In genomic region chr19:29031788-29032187, GRCm38 (mm10) we compare ENCODE assay signal across 23 mouse cellular contexts.
"Had no signal": no experiment of that assay in that cellular context is flagged by ENCODE, and none has a peak within 500 bp of the region (broad histone marks: within the 10 kb centered on the region; RNA-seq: fewer than 3 reads in every experiment).

No protein-coding gene starts in this region.

- H3K4me1 ChIP-seq: heart, embryonic 12.5 days; hindbrain, embryonic 13.5 days; hindbrain, embryonic 15.5 days; kidney, embryonic 15.5 days; limb, embryonic 13.5 days; limb, embryonic 15.5 days had no signal

- H3K4me3 ChIP-seq: heart, adult 2 months; heart, embryonic 12.5 days; hindbrain, embryonic 13.5 days; hindbrain, embryonic 15.5 days; kidney, embryonic 15.5 days; limb, embryonic 13.5 days; limb, embryonic 15.5 days; liver, embryonic 13.5 days had no signal

- H3K9ac ChIP-seq: forebrain, postnatal 0 days; heart, embryonic 12.5 days; hindbrain, embryonic 13.5 days; hindbrain, embryonic 15.5 days; kidney, embryonic 15.5 days; limb, embryonic 13.5 days; limb, embryonic 15.5 days; liver, embryonic 13.5 days had no signal

- H3K27me3 ChIP-seq: heart, embryonic 12.5 days; hindbrain, embryonic 13.5 days; hindbrain, embryonic 15.5 days; kidney, embryonic 15.5 days; limb, embryonic 13.5 days; limb, embryonic 15.5 days; liver, embryonic 13.5 days had no signal

- H3K9me3 ChIP-seq: heart, embryonic 12.5 days; hindbrain, embryonic 13.5 days; hindbrain, embryonic 15.5 days; kidney, embryonic 15.5 days; limb, embryonic 13.5 days; limb, embryonic 15.5 days; liver, embryonic 13.5 days had no signal

- ATAC-seq: forebrain, postnatal 0 days; hindbrain, postnatal 0 days; intestine, embryonic 16.5 days had no signal

- H3K27ac ChIP-seq: heart, adult 2 months; hindbrain, embryonic 13.5 days; hindbrain, embryonic 15.5 days; hindbrain, postnatal 0 days; kidney, embryonic 15.5 days; kidney, postnatal 0 days; limb, embryonic 13.5 days; limb, embryonic 15.5 days; liver, embryonic 13.5 days had no signal

- H3K4me2 ChIP-seq: heart, embryonic 12.5 days; hindbrain, embryonic 13.5 days; hindbrain, embryonic 15.5 days; kidney, embryonic 15.5 days; limb, embryonic 13.5 days; limb, embryonic 15.5 days; liver, embryonic 13.5 days had no signal

- DNase-seq: forebrain, postnatal 0 days; gastrocnemius, postnatal 14 days; gastrocnemius, postnatal 36 days; heart, adult 2 months; heart, postnatal 10 days; kidney, adult 11 months; kidney, adult 2 months; kidney, adult 9 months; kidney, postnatal 14 days; kidney, postnatal 36 days; layer of hippocampus, adult 9-11 months; layer of hippocampus, postnatal 36 days; left cerebral cortex, postnatal 4 days; liver, embryonic 13.5 days had no signal
